Mouse (Mus musculus) kidney, adult 2 months (tissue): ENCODE data around the gene Hils1. TPM values are rescaled to one million over a fixed set of nuclear protein-coding genes. Genes with fewer than 3 reads are reported as not detected.

Experiments
- DNase-seq: peaks from one replicate; pipeline ENCODE4 v3.0.0; 2021
- H3K27ac ChIP-seq: fragments of 200-500 bp; 2 replicates; pipeline ENCODE4 v1.5.1; 2012; ENCODE audit warnings: low read depth, low read length, control low read depth, inconsistent platforms; ENCODE audit not compliant: insufficient read depth
- H3K27me3 ChIP-seq: fragments of 200-500 bp; replicated peaks from 2 replicates; pipeline ENCODE4 v1.6.1; 2012; ENCODE audit warnings: mild to moderate bottlenecking, moderate library complexity, low read length, inconsistent platforms; ENCODE audit not compliant: control insufficient read depth, insufficient read depth
- H3K36me3 ChIP-seq: fragments of 200-500 bp; 2 replicates; pipeline ENCODE4 v1.6.1; 2012; ENCODE audit warnings: mild to moderate bottlenecking, moderate library complexity, low read length, inconsistent platforms; ENCODE audit not compliant: control insufficient read depth, insufficient read depth
- H3K4me1 ChIP-seq: fragments of 200-500 bp; 2 replicates; pipeline ENCODE4 v1.6.1; 2011; ENCODE audit warnings: low read length; ENCODE audit not compliant: control insufficient read depth, insufficient read depth
- H3K4me3 ChIP-seq: fragments of 200-500 bp; 2 replicates; pipeline ENCODE4 v1.5.1; 2011; ENCODE audit warnings: mild to moderate bottlenecking, low read depth, low read length, control low read depth; ENCODE audit not compliant: insufficient read depth
- CTCF ChIP-seq: fragments of 200-500 bp; conservative IDR thresholded peaks from 2 replicates; pipeline ENCODE4 v1.5.1; 2011; ENCODE audit warnings: low read depth, mild to moderate bottlenecking, control low read depth, low read length, moderate library complexity, mixed read lengths; ENCODE audit not compliant: insufficient read depth, insufficient read length
- POLR2A ChIP-seq: fragments of 200-500 bp; IDR thresholded peaks from one replicate; pipeline ENCODE4 v1.6.1; 2011; ENCODE audit warnings: low read depth, low read length, control low read depth
- WGBS: fragments of 180-500 bp; shearing (Covaris S2); methylation state at CpG from one replicate; pipeline ENCODE4 v1.1.7; 2018; 5-methylcytosine and 5-hydroxymethylcytosine counted together
- polyA plus RNA-seq: library from polyadenylated mRNA; depleted of rRNA; stranded (reverse); fragments of >200 nt; gene quantifications from 2 replicates; pipeline ENCODE4 v1.2.3, GENCODE M21; 2012

Gene Hils1
- polyA plus RNA-seq, 1 experiment: not detected

DNA sequence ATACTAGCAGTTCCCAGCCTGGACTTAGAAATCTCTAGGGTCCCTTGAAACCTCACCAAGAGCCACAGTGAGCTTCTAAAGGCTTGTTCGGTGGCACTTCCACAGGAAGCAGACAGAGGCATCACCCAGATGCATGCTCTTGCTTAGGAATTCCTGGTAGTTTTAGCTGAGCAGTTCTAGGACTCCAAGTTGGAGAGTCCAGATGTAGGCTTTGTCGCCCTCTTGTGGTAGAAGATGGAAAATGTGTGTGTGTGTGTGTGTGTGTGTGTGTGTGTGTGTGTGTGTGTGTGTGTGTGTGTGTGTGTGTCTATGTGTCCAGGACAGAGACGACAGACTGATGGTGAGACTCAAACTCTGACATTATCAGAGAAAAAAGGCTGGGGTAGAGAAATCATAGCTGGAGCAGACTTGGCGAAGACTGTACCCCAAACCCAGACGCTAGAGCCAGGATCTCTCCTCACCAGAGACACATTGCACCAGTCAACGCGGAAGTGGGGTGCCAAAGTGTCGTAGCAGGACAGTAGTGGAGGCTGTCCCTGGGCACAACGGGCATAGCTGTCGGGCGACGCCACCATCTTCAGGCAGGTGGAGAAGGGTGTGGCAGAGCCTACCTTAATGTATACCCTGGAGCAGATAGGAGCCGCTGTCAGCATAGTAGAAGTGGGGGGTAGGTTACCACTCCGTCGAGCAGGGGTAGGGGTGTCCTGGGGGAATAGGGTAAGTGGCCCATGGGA, 3.0 kb downstream of the Hils1 start:
- DNase-seq: peak; percentile 80
- H3K36me3 ChIP-seq: no peaks in the 10 kb centered on the region
- no peaks in the 10 kb centered on the region for H3K27me3 ChIP-seq
- H3K4me1 ChIP-seq: no peaks in the 10 kb centered on the region
- WGBS: 64% methylated on average over 15 of the region's 15 CpGs
- no peak overlapping the region for H3K4me3 ChIP-seq
- H3K27ac ChIP-seq: no peak overlapping the region
- TF ChIP-seq POLR2A (no peak), CTCF (peak; percentile 58)

DNA sequence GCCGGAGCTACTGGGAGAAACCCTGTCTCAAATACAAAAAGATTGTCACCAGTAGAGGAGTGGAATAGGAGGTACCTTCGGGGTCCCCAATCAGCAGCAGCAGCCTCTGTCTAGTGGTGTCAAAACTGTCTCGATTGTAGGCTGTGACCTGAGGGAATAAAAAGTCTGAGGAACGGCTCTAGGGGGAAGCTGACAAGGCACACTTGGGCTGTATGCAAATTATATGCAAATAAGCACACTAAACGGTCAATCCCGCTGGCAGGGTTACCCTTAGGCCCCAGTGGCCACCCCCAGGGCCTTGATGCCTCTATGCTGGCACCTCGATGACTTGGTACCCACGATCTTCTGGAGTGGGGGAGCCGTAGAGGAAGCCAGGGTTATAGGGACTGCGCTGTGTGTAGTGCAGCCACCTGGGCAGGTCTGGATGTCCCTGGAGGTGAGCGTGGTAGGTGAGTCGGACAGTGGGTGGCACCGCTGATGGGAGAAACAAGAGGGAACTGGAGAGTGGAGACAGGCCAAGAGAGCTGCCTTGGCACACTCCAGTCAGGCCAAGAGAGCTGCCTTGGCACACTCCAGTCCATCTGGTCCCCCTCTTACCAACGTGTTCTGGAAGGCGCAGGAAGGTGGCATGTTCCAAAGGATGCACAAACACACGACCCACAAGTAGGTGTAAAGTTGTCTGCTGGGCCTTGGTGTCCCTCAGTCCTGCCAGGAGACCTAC, 4.7 kb downstream of the Hils1 start:
- Histone ChIP-seq H3K4me1 (no peaks in the 10 kb centered on the region), H3K27me3 (no peaks in the 10 kb centered on the region), H3K36me3 (no peaks in the 10 kb centered on the region), H3K27ac (no peak overlapping the region), H3K4me3 (no peak overlapping the region)
- DNase-seq: no peak
- WGBS: 66% methylated on average over 16 of the region's 16 CpGs
- TF ChIP-seq CTCF (no peak), POLR2A (no peak)

GRCm38 (mm10) chr11:94972887-94973286, 5.5 kb downstream of the Hils1 start:
- Histone ChIP-seq H3K27ac (no peak overlapping the region), H3K4me3 (no peak overlapping the region), H3K27me3 (no peaks in the 10 kb centered on the region), H3K4me1 (no peaks in the 10 kb centered on the region), H3K36me3 (no peaks in the 10 kb centered on the region)
- DNase-seq: no peak
- WGBS: 83% methylated on average over 5 of the region's 5 CpGs
- TF ChIP-seq POLR2A (no peak), CTCF (no peak)

DNA sequence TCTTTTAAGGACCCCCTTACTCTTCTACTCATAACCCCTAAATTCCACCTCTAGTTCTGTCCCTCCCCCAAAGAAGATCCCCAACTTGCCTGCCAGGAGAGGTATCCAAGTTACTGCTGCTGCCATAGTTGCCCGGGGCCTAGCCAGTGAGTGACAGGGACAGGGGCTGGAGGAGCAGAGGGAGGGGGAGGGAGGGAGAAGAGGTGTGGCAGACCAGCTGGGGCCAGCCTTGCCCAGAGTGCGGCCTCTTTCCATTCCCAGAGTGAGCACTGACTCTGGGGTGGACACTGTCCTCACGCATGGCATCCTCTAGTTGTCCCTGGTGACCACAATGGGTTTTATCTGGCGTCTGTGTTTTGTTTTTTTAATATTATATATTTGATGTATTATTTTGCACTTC, 5.9 kb downstream of the Hils1 start:
- Histone ChIP-seq H3K4me3 (no peak overlapping the region), H3K4me1 (no peaks in the 10 kb centered on the region), H3K36me3 (no peaks in the 10 kb centered on the region), H3K27ac (no peak overlapping the region), H3K27me3 (no peaks in the 10 kb centered on the region)
- no peak for DNase-seq
- TF ChIP-seq POLR2A (no peak), CTCF (no peak)
- 72% methylated on average over 4 of the region's 4 CpGs for WGBS

GRCm38 (mm10) chr11:94974951-94975350, 7.6 kb downstream of the Hils1 start:
- Histone ChIP-seq H3K36me3 (no peaks in the 10 kb centered on the region), H3K4me1 (no peaks in the 10 kb centered on the region), H3K27ac (no peak overlapping the region), H3K27me3 (no peaks in the 10 kb centered on the region), H3K4me3 (no peak overlapping the region)
- 41% methylated on average over 2 of the region's 2 CpGs for WGBS
- DNase-seq: no peak
- no peak for TF ChIP-seq POLR2A
- no peak for TF ChIP-seq CTCF

GRCm38 (mm10) chr11:94976199-94976598, 8.8 kb downstream of the Hils1 start, which contains the start of gene Sgca:
Sgca (minus strand) TSS chr11:94976327.
- no peak within 1 kb of the TSS for H3K4me3 ChIP-seq
- TF ChIP-seq POLR2A: no peak
- TF ChIP-seq CTCF: no peak
- WGBS: 80% methylated on average over 5 of the region's 5 CpGs
- H3K27ac ChIP-seq: no peak within 1 kb of the TSS
- no peaks in the 10 kb centered on the region for H3K36me3 ChIP-seq
- no peaks in the 10 kb centered on the region for H3K27me3 ChIP-seq
- no peaks in the 10 kb centered on the region for H3K4me1 ChIP-seq
- DNase-seq: no peak

GRCm38 (mm10) chr11:94978178-94978915, 11.0 kb downstream of the Hils1 start:
- TF ChIP-seq POLR2A: no peak
- TF ChIP-seq CTCF: no peak
- H3K4me3 ChIP-seq: no peak overlapping the region
- no peaks in the 10 kb centered on the region for H3K27me3 ChIP-seq
- H3K36me3 ChIP-seq: no peaks in the 10 kb centered on the region
- WGBS: 46% methylated on average over 9 of the region's 9 CpGs
- no peaks in the 10 kb centered on the region for H3K4me1 ChIP-seq
- DNase-seq: no peak
- H3K27ac ChIP-seq: no peak overlapping the region
